Mouse (Mus musculus) CH12.LX (cell line): ENCODE data around the gene Foxc2. TPM values are rescaled to one million over a fixed set of nuclear protein-coding genes. Genes with fewer than 3 reads are reported as not detected.

Experiments
- DNase-seq: peaks from one replicate; pipeline ENCODE4 v3.0.0-alpha.2; 2013; ENCODE audit errors: extremely low read depth
- H3K27ac ChIP-seq: 2 replicates; pipeline ENCODE4 v1.5.1; 2012; ENCODE audit warnings: low read depth, mild to moderate bottlenecking, control low read depth, moderate library complexity; ENCODE audit not compliant: insufficient read depth
- H3K27me3 ChIP-seq: replicated peaks from 2 replicates; pipeline ENCODE3; 2012; ENCODE audit warnings: inconsistent platforms
- H3K36me3 ChIP-seq, 2 experiments: replicated peaks in 1 of 2; 2 replicates each; pipeline versions ENCODE3 to v1.6.1; 2012; ENCODE audit warnings: inconsistent platforms in 1 of 2, low read length in 1 of 2, mild to moderate bottlenecking in 1 of 2, mixed read lengths in 1 of 2, moderate library complexity in 1 of 2; ENCODE audit not compliant: control insufficient read depth in 1 of 2, insufficient read depth in 1 of 2
- H3K4me1 ChIP-seq, 2 experiments: 2 replicates each; pipeline ENCODE4 v1.6.1; 2012; ENCODE audit warnings: inconsistent platforms in 1 of 2, moderate library complexity in 1 of 2; ENCODE audit not compliant: insufficient read depth in 2 of 2, control insufficient read depth in 1 of 2
- H3K4me2 ChIP-seq: 2 replicates; pipeline ENCODE4 v1.6.1; 2012; ENCODE audit warnings: low read depth, mild to moderate bottlenecking, control low read depth; ENCODE audit not compliant: poor library complexity, insufficient read depth, severe bottlenecking
- H3K4me3 ChIP-seq, 3 experiments: fragments of 150-350 bp in 1 of 3; sonication (generic) in 1 of 3; replicated peaks in 1 of 3; 2 replicates each; pipeline versions ENCODE3 to v1.5.1; 2011 to 2012; ENCODE audit warnings: low read depth in 2 of 3, low read length in 2 of 3, mild to moderate bottlenecking in 2 of 3, moderate library complexity in 2 of 3, control low read depth in 1 of 3, improper control_type of control experiment in 1 of 3, inconsistent platforms in 1 of 3, mixed read lengths in 1 of 3; ENCODE audit not compliant: poor library complexity in 1 of 3
- H3K79me2 ChIP-seq: replicated peaks from 2 replicates; pipeline ENCODE4 v1.6.1; 2012; ENCODE audit warnings: mild to moderate bottlenecking, moderate library complexity; ENCODE audit not compliant: control insufficient read depth, poor library complexity, insufficient read depth, severe bottlenecking; ENCODE audit errors: extremely low read depth
- H3K9ac ChIP-seq: 2 replicates; pipeline ENCODE4 v1.6.1; 2012; ENCODE audit warnings: low read depth, mild to moderate bottlenecking, control low read depth, moderate library complexity; ENCODE audit not compliant: insufficient read depth
- H3K9me3 ChIP-seq: replicated peaks from 2 replicates; pipeline ENCODE3; 2012; ENCODE audit warnings: low read length, inconsistent platforms, mixed read lengths
- BHLHE40 ChIP-seq: IDR thresholded peaks from 2 replicates; pipeline ENCODE4 v1.6.1; 2011; ENCODE audit warnings: mild to moderate bottlenecking, low read depth, low read length, improper control_type of control experiment
- CHD2 ChIP-seq: IDR thresholded peaks from 2 replicates; pipeline ENCODE4 v1.6.1; 2011; ENCODE audit warnings: low read length, improper control_type of control experiment
- CTCF ChIP-seq, 2 experiments: IDR thresholded peaks in 1 of 2; conservative IDR thresholded peaks in 1 of 2; 2 replicates each; pipeline ENCODE4 v1.5.1; 2011 to 2012; ENCODE audit warnings: low read depth in 2 of 2, low read length in 2 of 2, improper control_type of control experiment in 1 of 2, inconsistent platforms in 1 of 2, mild to moderate bottlenecking in 1 of 2, moderate library complexity in 1 of 2
- E2F4 ChIP-seq: IDR thresholded peaks from 2 replicates; pipeline ENCODE4 v1.6.1; 2011; ENCODE audit warnings: low read depth, low read length, improper control_type of control experiment; ENCODE audit not compliant: insufficient replicate concordance
- ELF1 ChIP-seq: IDR thresholded peaks from 2 replicates; pipeline ENCODE4 v1.6.1; 2014; ENCODE audit warnings: low read depth, mild to moderate bottlenecking, inconsistent platforms, low read length, improper control_type of control experiment
- ETS1 ChIP-seq: conservative IDR thresholded peaks from 2 replicates; pipeline ENCODE4 v1.6.1; 2012; ENCODE audit warnings: low read depth, mild to moderate bottlenecking, inconsistent platforms, low read length, improper control_type of control experiment, moderate library complexity
- GABPA ChIP-seq: IDR thresholded peaks from 2 replicates; pipeline ENCODE4 v1.6.1; 2012; ENCODE audit warnings: low read depth, low read length, improper control_type of control experiment, inconsistent platforms; ENCODE audit not compliant: insufficient replicate concordance
- HCFC1 ChIP-seq: IDR thresholded peaks from 2 replicates; pipeline ENCODE4 v1.6.1; 2012; ENCODE audit warnings: low read depth, mild to moderate bottlenecking, inconsistent platforms, low read length, improper control_type of control experiment
- IRF4 ChIP-seq: IDR thresholded peaks from 2 replicates; pipeline ENCODE4 v1.6.1; 2014; ENCODE audit warnings: low read depth, mild to moderate bottlenecking, inconsistent platforms, low read length, improper control_type of control experiment
- MAZ ChIP-seq: IDR thresholded peaks from 2 replicates; pipeline ENCODE4 v1.6.1; 2012; ENCODE audit warnings: low read depth, mild to moderate bottlenecking, inconsistent platforms, low read length, improper control_type of control experiment, moderate library complexity
- MXI1 ChIP-seq: IDR thresholded peaks from 2 replicates; pipeline ENCODE4 v1.6.1; 2011; ENCODE audit warnings: mild to moderate bottlenecking, low read depth, low read length, improper control_type of control experiment
- PAX5 ChIP-seq: IDR thresholded peaks from 2 replicates; pipeline ENCODE4 v1.6.1; 2012; ENCODE audit warnings: low read length, inconsistent platforms, mixed read lengths
- POLR2A ChIP-seq: IDR thresholded peaks from 2 replicates; pipeline ENCODE4 v1.6.1; 2011; ENCODE audit warnings: low read depth, mild to moderate bottlenecking, improper control_type of control experiment, low read length
- SMC3 ChIP-seq: IDR thresholded peaks from 2 replicates; pipeline ENCODE4 v1.6.1; 2011; ENCODE audit warnings: low read depth, low read length, improper control_type of control experiment
- TBP ChIP-seq: conservative IDR thresholded peaks from 2 replicates; pipeline ENCODE4 v1.6.1; 2011; ENCODE audit warnings: low read depth, low read length, improper control_type of control experiment
- TCF12 ChIP-seq: IDR thresholded peaks from 2 replicates; pipeline ENCODE4 v1.6.1; 2014; ENCODE audit warnings: low read depth, mild to moderate bottlenecking, inconsistent platforms, low read length, improper control_type of control experiment
- USF1 ChIP-seq: IDR thresholded peaks from 2 replicates; pipeline ENCODE4 v1.6.1; 2014; ENCODE audit warnings: low read depth, mild to moderate bottlenecking, inconsistent platforms, low read length, improper control_type of control experiment
- USF2 ChIP-seq: conservative IDR thresholded peaks from 2 replicates; pipeline ENCODE4 v1.6.1; 2011; ENCODE audit warnings: low read depth, low read length, improper control_type of control experiment
- ZKSCAN1 ChIP-seq: IDR thresholded peaks from 2 replicates; pipeline ENCODE4 v1.6.1; 2012; ENCODE audit warnings: low read depth, inconsistent platforms, low read length, improper control_type of control experiment, borderline replicate concordance
- ZNF384 ChIP-seq: IDR thresholded peaks from 2 replicates; pipeline ENCODE4 v1.6.1; 2012; ENCODE audit warnings: low read depth, low read length, improper control_type of control experiment, inconsistent platforms
- dilution Hi-C: fragments of 300-500 bp; cut with MboI; formaldehyde crosslinking; loops from 2 replicates; pipeline ENCODE4 v1.14.3; 2020; ENCODE audit warnings: low sequenced_read_pairs; ENCODE audit not compliant: extremely low pct_unique_long_range_greater_than_20kb, extremely low pct_ligation_motif_present
- in situ Hi-C: fragments of 300-500 bp; cut with MboI; formaldehyde crosslinking; loops from 3 replicates; pipeline ENCODE4 v1.14.3; 2019; ENCODE audit warnings: low sequenced_read_pairs, low pct_ligation_motif_present, low pct_unique_long_range_greater_than_20kb, mixed read lengths
- polyA plus RNA-seq: library from polyadenylated mRNA; unstranded; fragments of >175 nt; gene quantifications from 2 replicates; pipeline ENCODE4 v1.2.1, GENCODE M21; 2012; ENCODE audit warnings: low read depth; ENCODE audit not compliant: insufficient read length
- total RNA-seq, 2 experiments: library from RNA; depleted of rRNA; stranded (reverse); fragments of 300-350 nt in 1 of 2; fragments of >200 nt in 1 of 2; gene quantifications; 2 replicates each; pipeline ENCODE4 v1.2.3; 2012 to 2014

Foxc2 gene
- total and polyA plus RNA-seq, 3 experiments: not detected

DNA sequence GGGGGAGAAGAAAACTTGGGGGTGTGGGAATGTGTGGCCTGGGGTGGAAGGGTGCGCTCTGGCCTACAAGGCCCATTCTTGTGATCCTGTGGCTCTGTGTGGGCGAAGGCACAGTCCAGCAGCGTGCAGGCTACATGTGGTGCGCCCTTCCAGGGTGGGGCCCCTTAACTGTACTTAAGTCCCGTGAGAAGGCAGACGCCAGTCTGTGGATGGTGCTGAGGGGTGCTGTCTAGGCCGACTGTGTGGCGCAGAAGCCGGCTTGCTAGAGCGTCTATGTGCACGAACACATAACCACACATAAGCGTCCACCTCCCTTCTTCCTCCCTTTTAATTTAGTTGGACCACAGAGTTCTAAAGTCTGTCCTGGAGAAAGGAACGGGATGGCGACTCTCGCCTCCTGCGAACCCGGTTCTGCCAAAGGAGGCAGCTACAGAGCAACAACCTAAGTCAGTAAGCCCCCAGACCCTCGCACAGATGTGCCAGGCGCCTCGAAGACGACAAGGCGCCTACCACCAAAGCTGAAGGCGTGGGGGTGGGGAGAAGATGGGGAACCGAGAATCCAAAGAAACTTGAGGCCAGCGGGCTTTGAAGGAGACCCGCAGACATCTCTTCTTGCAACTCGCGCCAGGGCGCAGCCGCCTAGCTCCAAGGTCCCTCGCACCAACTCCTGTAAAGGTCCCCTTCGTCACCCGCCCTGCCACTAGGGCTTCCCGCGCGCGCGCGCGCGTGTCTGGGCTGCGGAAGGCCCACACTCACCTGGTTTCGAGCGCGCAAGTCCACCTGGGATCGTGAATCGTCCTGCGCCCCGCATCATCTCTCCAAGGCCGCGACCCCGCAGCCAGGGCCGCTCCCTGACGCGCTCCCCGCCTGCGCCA lies 33.5 kb upstream of the Foxc2 start:
- no peak for DNase-seq
- dilution Hi-C loops (no loop called here), in situ Hi-C loops (no loop called here)
- TF ChIP-seq IRF4 (no peak), ETS1 (no peak), BHLHE40 (no peak), CHD2 (no peak), MXI1 (no peak), POLR2A (no peak), ZNF384 (no peak), USF1 (no peak), HCFC1 (no peak), ELF1 (no peak), E2F4 (no peak), ZKSCAN1 (no peak), GABPA (no peak), MAZ (no peak), PAX5 (no peak), TCF12 (no peak), TBP (no peak), CTCF (conservative IDR thresholded peaks at IDR 0.05 in 1 of 2, IDR thresholded peaks at IDR 0.05 in 1 of 2; ENCODE audit: low read depth in 2 of 2, low read length in 2 of 2) (no peak), SMC3 (no peak), USF2 (no peak)
- peaks cover 66% of the 10 kb centered on the region for H3K27me3 ChIP-seq
- H3K4me3 ChIP-seq: no peak overlapping the region
- H3K9me3 ChIP-seq: peaks cover 29% of the 10 kb centered on the region
- H3K79me2 ChIP-seq: no peaks in the 10 kb centered on the region
- H3K4me2 ChIP-seq: no peak overlapping the region
- no peaks in the 10 kb centered on the region for H3K4me1 ChIP-seq
- H3K9ac ChIP-seq: no peak overlapping the region
- no peak overlapping the region for H3K27ac ChIP-seq
- H3K36me3 ChIP-seq: no peaks in the 10 kb centered on the region
